Mouse (Mus musculus): ENCODE data around the gene Arhgap27.

Gene Arhgap27

GRCm38 (mm10) chr11:103290841-103291240 lies 72.7 kb downstream of the Arhgap27 start:
- peak; percentile 96 for DNase-seq

- peak; percentile 95 for DNase-seq
Observed at GRCm38 (mm10) chr11:103288291-103288963, 75.1 kb downstream of the Arhgap27 start.

GRCm38 (mm10) chr11:103286910-103287309 lies 76.6 kb downstream of the Arhgap27 start:
- DNase-seq, result peak; percentile 90

GRCm38 (mm10) chr11:103285951-103286350 lies 77.5 kb downstream of the Arhgap27 start:
- DNase-seq, result peak; percentile 97

- no peak for DNase-seq
Observed at GRCm38 (mm10) chr11:103285276-103285675, 78.2 kb downstream of the Arhgap27 start.

- peak; percentile 97 for DNase-seq
Observed at GRCm38 (mm10) chr11:103281784-103282183, 81.7 kb downstream of the Arhgap27 start.

Measured in heart, adult 11 months (tissue).